Comparison of ENCODE assay signal across 18 mouse cellular contexts in genomic region chr15:30306437-30306836, GRCm38 (mm10).
DNase-seq lines count a peak whose midpoint lies in the region; ATAC-seq lines count a peak whose summit lies in the region.
"Had no signal": no experiment of that assay in that cellular context is flagged by ENCODE, and none has a peak within 500 bp of the region (broad histone marks: within the 10 kb centered on the region; RNA-seq: fewer than 3 reads in every experiment).

No protein-coding gene starts in this region.

- H3K9me3 ChIP-seq in forebrain, embryonic 13.5 days (replicated peaks), result no peaks in the 10 kb centered on the region
- peaks cover 6% of the 10 kb centered on the region; the same call in 1 of the 2 replicates for H3K9me3 ChIP-seq in forebrain, embryonic 10.5 days
- H3K9me3 ChIP-seq in hindbrain, embryonic 15.5 days, result no peaks in the 10 kb centered on the region
- H3K9me3 ChIP-seq in hindbrain, embryonic 11.5 days (ENCODE audit: control insufficient read depth, low read length), result no peaks in the 10 kb centered on the region
- H3K9me3 ChIP-seq: heart, embryonic 10.5 days; liver, embryonic 13.5 days had no signal

- no peak overlapping the region for H3K27ac ChIP-seq in forebrain, embryonic 13.5 days
- no peak overlapping the region for H3K27ac ChIP-seq in forebrain, embryonic 10.5 days
- no peak overlapping the region for H3K27ac ChIP-seq in hindbrain, embryonic 15.5 days (replicated peaks)
- no peak overlapping the region for H3K27ac ChIP-seq in hindbrain, embryonic 11.5 days (ENCODE audit: low read depth, low read length)
- H3K27ac ChIP-seq: heart, embryonic 10.5 days; limb, embryonic 12.5 days; liver, embryonic 13.5 days had no signal

- H3K4me1 ChIP-seq in forebrain, embryonic 13.5 days, result no peaks in the 10 kb centered on the region; the same call in 1 of the 2 replicates
- H3K4me1 ChIP-seq in forebrain, embryonic 10.5 days, result no peaks in the 10 kb centered on the region
- no peaks in the 10 kb centered on the region for H3K4me1 ChIP-seq in hindbrain, embryonic 15.5 days (replicated peaks)
- H3K4me1 ChIP-seq in hindbrain, embryonic 11.5 days (replicated peaks; ENCODE audit: control insufficient read depth, insufficient read depth, low read length), result no peaks in the 10 kb centered on the region
- H3K4me1 ChIP-seq: heart, embryonic 10.5 days; limb, embryonic 12.5 days; liver, embryonic 13.5 days had no signal

- no peaks in the 10 kb centered on the region for H3K27me3 ChIP-seq in forebrain, embryonic 13.5 days
- no peaks in the 10 kb centered on the region for H3K27me3 ChIP-seq in forebrain, embryonic 10.5 days (ENCODE audit: poor library complexity, severe bottlenecking)
- no peaks in the 10 kb centered on the region for H3K27me3 ChIP-seq in hindbrain, embryonic 15.5 days
- H3K27me3 ChIP-seq in hindbrain, embryonic 11.5 days (ENCODE audit: control insufficient read depth, insufficient read depth, low read length), result no peaks in the 10 kb centered on the region
- H3K27me3 ChIP-seq: limb, embryonic 12.5 days; liver, embryonic 13.5 days had no signal

- H3K36me3 ChIP-seq in forebrain, embryonic 13.5 days (ENCODE audit: poor library complexity, severe bottlenecking), result no peaks in the 10 kb centered on the region
- H3K36me3 ChIP-seq in forebrain, embryonic 10.5 days (replicated peaks), result no peaks in the 10 kb centered on the region
- no peaks in the 10 kb centered on the region for H3K36me3 ChIP-seq in hindbrain, embryonic 15.5 days
- no peaks in the 10 kb centered on the region for H3K36me3 ChIP-seq in hindbrain, embryonic 11.5 days (ENCODE audit: control insufficient read depth, insufficient read depth, low read length)
- H3K36me3 ChIP-seq: heart, embryonic 10.5 days; limb, embryonic 12.5 days; liver, embryonic 13.5 days had no signal

- peak; percentile 61 for ATAC-seq in forebrain, embryonic 13.5 days
- peak; percentile 40; the same call in 1 of the 2 replicates for ATAC-seq in hindbrain, embryonic 15.5 days (ENCODE audit: low FRiP score, low read depth)
- ATAC-seq in hindbrain, embryonic 11.5 days (ENCODE audit: low FRiP score), result no peak

- no peak overlapping the region for H3K4me2 ChIP-seq in forebrain, embryonic 13.5 days
- no peak overlapping the region for H3K4me2 ChIP-seq in hindbrain, embryonic 15.5 days
- no peak overlapping the region for H3K4me2 ChIP-seq in hindbrain, embryonic 11.5 days (replicated peaks; ENCODE audit: low read depth, low read length)
- H3K4me2 ChIP-seq: limb, embryonic 12.5 days; liver, embryonic 13.5 days had no signal

- H3K4me3 ChIP-seq in forebrain, embryonic 13.5 days, result no peak overlapping the region
- no peak overlapping the region for H3K4me3 ChIP-seq in forebrain, embryonic 10.5 days
- no peak overlapping the region for H3K4me3 ChIP-seq in hindbrain, embryonic 15.5 days
- H3K4me3 ChIP-seq in hindbrain, embryonic 11.5 days (ENCODE audit: low read depth, low read length), result no peak overlapping the region
- H3K4me3 ChIP-seq: heart, embryonic 10.5 days; limb, embryonic 12.5 days; liver, embryonic 13.5 days had no signal

- no peak for DNase-seq in forebrain, embryonic 10.5 days (ENCODE audit: extremely low spot score, low spot score)
- no peak for DNase-seq in hindbrain, embryonic 11.5 days (ENCODE audit: low spot score)
- peak; percentile 50 for DNase-seq in right cerebral cortex, adult 18-20 months
- no peak for DNase-seq in right cerebral cortex, postnatal 10 days (ENCODE audit: low spot score in 2 of 2)
- DNase-seq in right cerebral cortex, postnatal 36 days (ENCODE audit: low spot score in 2 of 2), result peak; percentile 22 to 30
- no peak for DNase-seq in thymus, postnatal 0 days (ENCODE audit: low spot score)
- DNase-seq: adrenal gland, adult 8-10 months; cerebellum, adult 11-12 months; gastrocnemius, postnatal 14 days; heart, postnatal 10 days; kidney, adult 2 months; kidney, postnatal 14 days; liver, embryonic 13.5 days; thymus, adult 2 months had no signal

- H3K9ac ChIP-seq in forebrain, embryonic 13.5 days, result no peak overlapping the region
- no peak overlapping the region for H3K9ac ChIP-seq in hindbrain, embryonic 15.5 days
- no peak overlapping the region for H3K9ac ChIP-seq in hindbrain, embryonic 11.5 days (ENCODE audit: low read depth, low read length)
- H3K9ac ChIP-seq: limb, embryonic 12.5 days; liver, embryonic 13.5 days had no signal

- 77% methylated on average over 7 of the region's 7 CpGs for WGBS in forebrain, embryonic 13.5 days
- WGBS in forebrain, embryonic 10.5 days, result 92% methylated on average over 7 of the region's 7 CpGs
- 92% methylated on average over 7 of the region's 7 CpGs for WGBS in hindbrain, embryonic 15.5 days
- WGBS in hindbrain, embryonic 11.5 days, result 95% methylated on average over 7 of the region's 7 CpGs

Comparison
In these comparisons a context has a peak if more than half of its experiments do, and no peak if none do; other contexts are left out.
1. DNase-seq: peak in right cerebral cortex, adult 18-20 months (single experiment) and right cerebral cortex, postnatal 36 days (2 of 2); none in forebrain, embryonic 10.5 days (single experiment), hindbrain, embryonic 11.5 days (single experiment), right cerebral cortex, postnatal 10 days (0 of 2) and thymus, postnatal 0 days (single experiment).